10 mouse cellular contexts compared by ENCODE assay signal in the genomic region with DNA sequence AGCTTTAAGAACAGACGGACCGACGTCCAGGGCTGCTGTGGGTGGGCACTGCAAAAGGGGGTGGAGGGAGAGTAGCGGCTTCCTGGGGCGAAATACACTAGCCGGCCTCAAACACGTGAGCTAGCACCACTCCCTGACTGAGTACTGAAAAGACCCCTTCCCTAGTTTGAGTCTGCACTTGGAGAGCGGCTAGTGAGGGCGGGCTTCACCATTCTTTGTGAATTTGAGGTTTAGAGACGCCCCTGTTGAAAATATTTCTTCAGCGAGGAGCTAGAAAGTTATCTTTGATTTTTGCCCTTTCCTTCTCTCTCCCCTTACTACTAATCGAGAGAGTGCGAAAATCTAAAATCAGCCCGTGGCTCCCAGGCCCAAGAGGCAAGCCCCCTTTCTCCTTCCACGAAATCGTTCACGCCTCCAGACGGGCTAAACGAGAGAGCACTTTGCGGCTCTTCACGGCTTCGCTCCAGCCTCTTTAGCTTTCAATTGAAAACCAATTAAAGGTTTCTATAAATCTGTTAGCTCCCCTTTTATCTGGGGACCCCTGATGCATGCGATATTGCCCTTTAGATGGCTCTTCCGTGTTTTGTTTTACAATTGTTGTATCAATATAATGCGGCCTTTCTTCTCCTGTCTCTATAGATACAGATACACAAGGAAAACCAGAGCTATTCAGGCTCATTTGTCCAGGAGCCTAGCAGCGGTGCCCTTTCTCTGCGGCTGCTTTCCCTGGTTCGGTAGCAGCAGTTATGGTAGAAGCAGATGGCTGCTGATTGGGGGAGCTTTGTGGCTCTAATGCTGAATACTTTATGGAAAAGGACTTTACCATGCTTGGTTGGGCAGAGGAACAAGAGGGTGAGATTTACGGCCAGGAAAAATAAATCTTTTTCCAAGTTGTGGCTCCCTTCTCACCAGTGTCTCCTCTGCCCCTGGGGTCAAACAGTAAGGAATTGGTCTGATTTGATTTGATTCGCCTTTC. TPM values are rescaled to one million over a fixed set of nuclear protein-coding genes. Genes with fewer than 3 reads are reported as not detected.
DNase-seq lines count a peak whose midpoint lies in the region; ATAC-seq and TF ChIP-seq lines count a peak whose summit lies in the region.
"Had no signal": no experiment of that assay in that cellular context is flagged by ENCODE, and none has a peak within 500 bp of the region (broad histone marks: within the 10 kb centered on the region; RNA-seq: fewer than 3 reads in every experiment).

No protein-coding gene starts in this region.

- H3K36me3 ChIP-seq in heart, embryonic 16.5 days (ENCODE audit: control insufficient read depth, insufficient read depth), result no peaks in the 10 kb centered on the region
- H3K36me3 ChIP-seq in hindbrain, embryonic 11.5 days (ENCODE audit: control insufficient read depth, insufficient read depth, low read length), result no peaks in the 10 kb centered on the region
- no peaks in the 10 kb centered on the region for H3K36me3 ChIP-seq in midbrain, embryonic 16.5 days (ENCODE audit: control insufficient read depth, insufficient read depth, low read length)

- WGBS in heart, embryonic 16.5 days, result 7% methylated on average over 30 of the region's 30 CpGs
- under 1% methylated on average over 30 of the region's 30 CpGs for WGBS in hindbrain, embryonic 11.5 days
- WGBS in midbrain, embryonic 16.5 days, result 2% methylated on average over 30 of the region's 30 CpGs

- no peaks in the 10 kb centered on the region for H3K9me3 ChIP-seq in heart, embryonic 16.5 days (replicated peaks; ENCODE audit: control insufficient read depth, low read length)
- no peaks in the 10 kb centered on the region for H3K9me3 ChIP-seq in hindbrain, embryonic 11.5 days (ENCODE audit: control insufficient read depth, low read length)
- no peaks in the 10 kb centered on the region for H3K9me3 ChIP-seq in midbrain, embryonic 16.5 days (replicated peaks; ENCODE audit: control insufficient read depth, low read length, poor library complexity, severe bottlenecking)

- TF ChIP-seq POLR2A in cortical plate, adult 2 months (IDR thresholded peaks at IDR 0.05; ENCODE audit: extremely low read depth, insufficient read depth, low read length), result no peak

- H3K4me1 ChIP-seq in heart, embryonic 16.5 days (ENCODE audit: control insufficient read depth, insufficient read depth, low read length), result peaks cover 22% of the 10 kb centered on the region
- no peaks in the 10 kb centered on the region; the same call in 1 of the 2 replicates for H3K4me1 ChIP-seq in cortical plate, adult 2 months (ENCODE audit: control insufficient read depth, insufficient read depth, low read length)
- H3K4me1 ChIP-seq in hindbrain, embryonic 11.5 days (replicated peaks; ENCODE audit: control insufficient read depth, insufficient read depth, low read length), result peaks cover 17% of the 10 kb centered on the region
- H3K4me1 ChIP-seq in midbrain, embryonic 16.5 days (ENCODE audit: control insufficient read depth, insufficient read depth, low read length), result peaks cover 36% of the 10 kb centered on the region

- TF ChIP-seq CTCF in cortical plate, adult 2 months (IDR thresholded peaks at IDR 0.05; ENCODE audit: extremely low read depth, insufficient read depth, low read length), result no peak

- peak overlapping the region; percentile 84 for H3K4me2 ChIP-seq in heart, embryonic 16.5 days (ENCODE audit: low read depth, low read length)
- H3K4me2 ChIP-seq in hindbrain, embryonic 11.5 days (replicated peaks; ENCODE audit: low read depth, low read length), result peak overlapping the region; percentile 70
- H3K4me2 ChIP-seq in midbrain, embryonic 16.5 days (ENCODE audit: low read length), result peak overlapping the region; percentile 84

- intact Hi-C loops in left cerebral cortex, postnatal 10 days (cut with DNase I), result loop anchor here (5.0 kb wide), 1 partner anchor 137 kb away; a partner anchor contains a TSS

- H3K9ac ChIP-seq in heart, embryonic 16.5 days (ENCODE audit: low read length), result no peak overlapping the region
- no peak overlapping the region for H3K9ac ChIP-seq in hindbrain, embryonic 11.5 days (ENCODE audit: low read depth, low read length)
- no peak overlapping the region for H3K9ac ChIP-seq in midbrain, embryonic 16.5 days (ENCODE audit: low read depth, low read length)

- peak overlapping the region; percentile 69 for H3K4me3 ChIP-seq in heart, embryonic 16.5 days (ENCODE audit: low read length)
- peak overlapping the region; percentile 33 for H3K4me3 ChIP-seq in cortical plate, adult 2 months (ENCODE audit: insufficient read depth, low read length)
- no peak overlapping the region for H3K4me3 ChIP-seq in hindbrain, embryonic 11.5 days (ENCODE audit: low read depth, low read length)
- no peak overlapping the region for H3K4me3 ChIP-seq in midbrain, embryonic 16.5 days (ENCODE audit: low read depth, low read length)

- no peak overlapping the region for H3K27ac ChIP-seq in heart, embryonic 16.5 days (ENCODE audit: low read length)
- no peak overlapping the region for H3K27ac ChIP-seq in cortical plate, adult 2 months (ENCODE audit: insufficient read depth, low read length)
- 0 out of 2 replicates have a peak overlapping the region, but pooled peaks have one; percentile 33 for H3K27ac ChIP-seq in hindbrain, embryonic 11.5 days (ENCODE audit: low read depth, low read length)
- no peak overlapping the region for H3K27ac ChIP-seq in midbrain, embryonic 16.5 days (ENCODE audit: low read length)

- no peak for ATAC-seq in heart, embryonic 16.5 days (replicated peaks; ENCODE audit: extremely low read depth, insufficient read depth, low FRiP score)
- peak; percentile 46 for ATAC-seq in hindbrain, embryonic 11.5 days (ENCODE audit: low FRiP score)
- no peak for ATAC-seq in midbrain, embryonic 16.5 days

- DNase-seq in heart, postnatal 4 days, result no peak
- peak; percentile 71 for DNase-seq in hindbrain, embryonic 11.5 days (ENCODE audit: low spot score)
- no peak for DNase-seq in left cerebral cortex, adult 9 months (ENCODE audit: low spot score in 2 of 2)
- DNase-seq in adrenal gland, adult 18-20 months (ENCODE audit: low spot score in 2 of 2), result no peak
- no peak for DNase-seq in left cerebral cortex, postnatal 10 days (ENCODE audit: extremely low spot score in 1 of 2, low spot score in 2 of 2)
- DNase-seq: spleen, adult 18-20 months had no signal

- peaks cover 68% of the 10 kb centered on the region for H3K27me3 ChIP-seq in heart, embryonic 16.5 days (ENCODE audit: control insufficient read depth, insufficient read depth, low read length)
- peaks cover 61% of the 10 kb centered on the region for H3K27me3 ChIP-seq in hindbrain, embryonic 11.5 days (ENCODE audit: control insufficient read depth, insufficient read depth, low read length)
- H3K27me3 ChIP-seq in midbrain, embryonic 16.5 days (ENCODE audit: control insufficient read depth, insufficient read depth, low read depth, low read length), result peaks cover 37% of the 10 kb centered on the region

RNA-seq across cellular contexts. Expression of a gene that starts 2.7 kb away (rescaled TPM):
- polyA plus RNA-seq in heart, embryonic 16.5 days (2015; fragmentation: Nextera tagmentation; extraction: Ambion mirVana), result 0.11 TPM in 1 of 2 replicates, not detected in the other
- under 1 TPM; 0.18 to 0.41 TPM for total RNA-seq in heart, postnatal 4 days (2021)
- 19.9 and 23.2 TPM in 2 replicates for polyA plus RNA-seq in cortical plate, adult 2 months (2012; rRNA removed)
- polyA plus RNA-seq in hindbrain, embryonic 11.5 days (2014; fragmentation: Nextera tagmentation; extraction: Ambion mirVana), result 2.8 and 2.9 TPM in 2 replicates
- polyA plus RNA-seq in midbrain, embryonic 16.5 days (2015; fragmentation: Nextera tagmentation; extraction: Ambion mirVana), result 1.5 and 1.7 TPM in 2 replicates
- total RNA-seq in adrenal gland, adult 18-20 months (2021), result under 1 TPM; 0.10 to 0.16 TPM
- 10 to 100 TPM; 44.9 to 53.3 TPM for total RNA-seq in left cerebral cortex, postnatal 10 days (2021)
- polyA plus RNA-seq: liver, embryonic 16.5 days had no signal

Comparison
In these comparisons a context has a peak if more than half of its experiments do, and no peak if none do; other contexts are left out.
1. H3K4me3 ChIP-seq: peak in heart, embryonic 16.5 days (single experiment) and cortical plate, adult 2 months (single experiment); none in hindbrain, embryonic 11.5 days (single experiment) and midbrain, embryonic 16.5 days (single experiment).
2. Peak in every context shown above with its lines, with median percentiles within 50 percentile points of each other: H3K4me2 ChIP-seq.